Mouse (Mus musculus) hindbrain, embryonic 15.5 days (tissue): ENCODE measurements around the gene Olfr541. TPM values are rescaled to one million over a fixed set of nuclear protein-coding genes. Genes with fewer than 3 reads are reported as not detected.

Source experiments
- ATAC-seq: fragments of 200-750 bp; cut with Nextera tagmentation; 2 replicates; pipeline ENCODE4 v1.8.0; 2017; ENCODE audit warnings: low read depth, moderate number of reproducible peaks, moderate TSS enrichment; ENCODE audit not compliant: low FRiP score
- H3K27ac ChIP-seq: fragments of 300-500 bp; sonication (generic); replicated peaks from 2 replicates; pipeline ENCODE4 v1.5.1; 2015; ENCODE audit warnings: mild to moderate bottlenecking, inconsistent platforms
- H3K27me3 ChIP-seq: fragments of 300-500 bp; sonication (generic); 2 replicates; pipeline ENCODE4 v1.6.1; 2015; ENCODE audit warnings: control low read depth, inconsistent platforms
- H3K36me3 ChIP-seq: fragments of 300-500 bp; sonication (generic); 2 replicates; pipeline ENCODE4 v1.6.1; 2015; ENCODE audit warnings: control low read depth, inconsistent platforms
- H3K4me1 ChIP-seq: fragments of 300-500 bp; sonication (generic); replicated peaks from 2 replicates; pipeline ENCODE4 v1.6.1; 2015; ENCODE audit warnings: control low read depth, inconsistent platforms
- H3K4me2 ChIP-seq: fragments of 300-500 bp; sonication (generic); 2 replicates; pipeline ENCODE4 v1.6.1; 2015; ENCODE audit warnings: moderate library complexity, mild to moderate bottlenecking, inconsistent platforms
- H3K4me3 ChIP-seq: fragments of 300-500 bp; sonication (generic); 2 replicates; pipeline ENCODE4 v1.5.1; 2015; ENCODE audit warnings: mild to moderate bottlenecking, inconsistent platforms
- H3K9ac ChIP-seq: fragments of 300-500 bp; sonication (generic); 2 replicates; pipeline ENCODE4 v1.6.1; 2015; ENCODE audit warnings: inconsistent platforms
- H3K9me3 ChIP-seq: fragments of 300-500 bp; sonication (generic); 2 replicates; pipeline ENCODE4 v1.6.1; 2016; ENCODE audit warnings: control low read depth, inconsistent platforms
- WGBS: fragments of 180-500 bp; shearing (Covaris S2); methylation state at CpG from one replicate; pipeline ENCODE4 v1.1.7; 2015; 5-methylcytosine and 5-hydroxymethylcytosine counted together
- polyA plus RNA-seq: library from polyadenylated mRNA; unstranded; fragments of >200 nt; fragmentation: Nextera tagmentation; extraction: Ambion mirVana; gene quantifications from 2 replicates; pipeline ENCODE4 v1.2.1, GENCODE M21; 2015

Gene Olfr541
- polyA plus RNA-seq, 1 experiment from 2014 or later = not detected

GRCm38 (mm10) chr7:140747402-140747801, 50.3 kb downstream of the Olfr541 start:
- ATAC-seq = no peak
- WGBS = 96% methylated on average over 3 of the region's 3 CpGs
- H3K36me3 ChIP-seq = no peaks in the 10 kb centered on the region
- no peaks in the 10 kb centered on the region for H3K4me1 ChIP-seq
- H3K9ac ChIP-seq = no peak overlapping the region
- H3K9me3 ChIP-seq = no peaks in the 10 kb centered on the region
- no peak overlapping the region for H3K27ac ChIP-seq
- no peak overlapping the region for H3K4me3 ChIP-seq
- H3K4me2 ChIP-seq = no peak overlapping the region
- H3K27me3 ChIP-seq = no peaks in the 10 kb centered on the region

GRCm38 (mm10) chr7:140748116-140748826, 51.2 kb downstream of the Olfr541 start:
- no peaks in the 10 kb centered on the region for H3K36me3 ChIP-seq
- 94% methylated on average over 6 of the region's 6 CpGs for WGBS
- no peak overlapping the region for H3K4me3 ChIP-seq
- no peak overlapping the region for H3K9ac ChIP-seq
- no peak overlapping the region for H3K4me2 ChIP-seq
- H3K9me3 ChIP-seq = no peaks in the 10 kb centered on the region
- H3K27ac ChIP-seq = no peak overlapping the region
- H3K4me1 ChIP-seq = no peaks in the 10 kb centered on the region
- no peaks in the 10 kb centered on the region for H3K27me3 ChIP-seq
- ATAC-seq = no peak

- no peaks in the 10 kb centered on the region for H3K4me1 ChIP-seq
- H3K36me3 ChIP-seq = no peaks in the 10 kb centered on the region
- no peaks in the 10 kb centered on the region for H3K27me3 ChIP-seq
- H3K9me3 ChIP-seq = no peaks in the 10 kb centered on the region
- H3K4me2 ChIP-seq = no peak overlapping the region
- no peak for ATAC-seq
- no peak overlapping the region for H3K27ac ChIP-seq
- no peak overlapping the region for H3K4me3 ChIP-seq
- WGBS = 87% methylated on average over 3 of the region's 3 CpGs
- no peak overlapping the region for H3K9ac ChIP-seq
These were observed 51.7 kb downstream of the Olfr541 start for GRCm38 (mm10) chr7:140748827-140749160.

- no peaks in the 10 kb centered on the region; the same call in 1 of the 2 replicates for H3K9me3 ChIP-seq
- H3K4me3 ChIP-seq = no peak overlapping the region
- H3K27me3 ChIP-seq = no peaks in the 10 kb centered on the region
- H3K4me1 ChIP-seq = no peaks in the 10 kb centered on the region
- no peak overlapping the region for H3K27ac ChIP-seq
- no peaks in the 10 kb centered on the region for H3K36me3 ChIP-seq
- no peak for ATAC-seq
- H3K9ac ChIP-seq = no peak overlapping the region
- no peak overlapping the region for H3K4me2 ChIP-seq
These were observed 57.5 kb downstream of the Olfr541 start for GRCm38 (mm10) chr7:140754556-140754955.

Other genes starting within 250 kb of the Olfr541 start
- gene Olfr533, start 233.9 kb upstream of the Olfr541 start, polyA plus RNA-seq = not detected in 2 replicates
- not detected in 2 replicates for gene Olfr535, start 213.1 kb upstream of the Olfr541 start, polyA plus RNA-seq
- gene Olfr536, start 189.9 kb upstream of the Olfr541 start, polyA plus RNA-seq = not detected in 2 replicates
- gene Olfr538, start 129.4 kb upstream of the Olfr541 start, polyA plus RNA-seq = not detected in 2 replicates
- 0.01 TPM in 1 of 2 replicates, not detected in the other for gene Olfr46, start 96.0 kb upstream of the Olfr541 start, polyA plus RNA-seq
- not detected in 2 replicates for gene Olfr61, start 68.3 kb upstream of the Olfr541 start, polyA plus RNA-seq
- not detected in 2 replicates for gene Olfr53, start 50.8 kb upstream of the Olfr541 start, polyA plus RNA-seq
- 0.07 TPM in 1 of 2 replicates, not detected in the other for gene Olfr539, start 37.3 kb upstream of the Olfr541 start, polyA plus RNA-seq
- not detected in 2 replicates for gene Olfr45, start 15.3 kb upstream of the Olfr541 start, polyA plus RNA-seq
- not detected in 2 replicates for gene Cyp2e1, start 66.5 kb downstream of the Olfr541 start, polyA plus RNA-seq
- gene Syce1, start 90.6 kb downstream of the Olfr541 start, polyA plus RNA-seq = 0.40 and 0.42 TPM in 2 replicates
- 27.1 and 28.3 TPM in 2 replicates for gene Zfp941, start 124.9 kb downstream of the Olfr541 start, polyA plus RNA-seq
- 0.25 TPM in 2 replicates for gene Urah, start 137.8 kb downstream of the Olfr541 start, polyA plus RNA-seq
- gene Scgb1c1, start 148.3 kb downstream of the Olfr541 start, polyA plus RNA-seq = not detected in 2 replicates
- not detected in 2 replicates for gene Odf3, start 150.5 kb downstream of the Olfr541 start, polyA plus RNA-seq
- not detected in 2 replicates for gene Gm45785, start 159.1 kb downstream of the Olfr541 start, polyA plus RNA-seq
- gene Ric8a, start 159.7 kb downstream of the Olfr541 start, polyA plus RNA-seq = 97.6 and 104 TPM in 2 replicates
- gene Bet1l, start 160.3 kb downstream of the Olfr541 start, polyA plus RNA-seq = 38.0 and 44.3 TPM in 2 replicates
- gene Psmd13, start 184.7 kb downstream of the Olfr541 start, polyA plus RNA-seq = 245 and 259 TPM in 2 replicates
- 56.4 and 60.5 TPM in 2 replicates for gene Sirt3, start 185.0 kb downstream of the Olfr541 start, polyA plus RNA-seq
- gene Cox8b, start 203.2 kb downstream of the Olfr541 start, polyA plus RNA-seq = not detected in 2 replicates
- 0.67 and 0.88 TPM in 2 replicates for gene Nlrp6, start 223.6 kb downstream of the Olfr541 start, polyA plus RNA-seq
- gene Pgghg, start 244.1 kb downstream of the Olfr541 start, polyA plus RNA-seq = 9.1 TPM in 2 replicates